Mouse (Mus musculus) kidney, adult 2 months (tissue): Measurements from ENCODE around the gene Gm37240.

Experiments
- CTCF ChIP-seq: fragments of 200-500 bp; conservative IDR thresholded peaks from 2 replicates; pipeline ENCODE4 v1.5.1; 2011; ENCODE audit warnings: low read depth, mild to moderate bottlenecking, control low read depth, low read length, moderate library complexity, mixed read lengths; ENCODE audit not compliant: insufficient read depth, insufficient read length
- POLR2A ChIP-seq: fragments of 200-500 bp; IDR thresholded peaks from one replicate; pipeline ENCODE4 v1.6.1; 2011; ENCODE audit warnings: low read depth, low read length, control low read depth

- no peak for TF ChIP-seq POLR2A
- TF ChIP-seq CTCF: no peak
Observed at GRCm38 (mm10) chr3:84695867-84696361, 1191.4 kb downstream of the Gm37240 start.
